Mouse (Mus musculus): ENCODE data around the gene Rapgefl1. TPM values are rescaled to one million over a fixed set of nuclear protein-coding genes. Genes with fewer than 3 reads are reported as not detected.

The Rapgefl1 gene
- polyA plus RNA-seq, 1 experiment from 2014 or later = 1.1 TPM

Other genes with a start within 250 kb of the Rapgefl1 start
- gene Ormdl3, start 249.4 kb upstream of the Rapgefl1 start, polyA plus RNA-seq (2015; fragmentation: Nextera tagmentation; extraction: Ambion mirVana) = 50.5 and 55.2 TPM in 2 replicates
- not detected in 2 replicates for gene Lrrc3c, start 238.5 kb upstream of the Rapgefl1 start, polyA plus RNA-seq (2015; fragmentation: Nextera tagmentation; extraction: Ambion mirVana)
- 0.99 and 1.0 TPM in 2 replicates for gene Gm12355, start 211.1 kb upstream of the Rapgefl1 start, polyA plus RNA-seq (2015; fragmentation: Nextera tagmentation; extraction: Ambion mirVana)
- gene Gsdma3, start 210.4 kb upstream of the Rapgefl1 start, polyA plus RNA-seq (2015; fragmentation: Nextera tagmentation; extraction: Ambion mirVana) = not detected in 2 replicates
- gene Gsdma2, start 190.0 kb upstream of the Rapgefl1 start, polyA plus RNA-seq (2015; fragmentation: Nextera tagmentation; extraction: Ambion mirVana) = 0.20 and 0.21 TPM in 2 replicates
- 0.10 TPM in 1 of 2 replicates, not detected in the other for gene Gsdma, start 172.4 kb upstream of the Rapgefl1 start, polyA plus RNA-seq (2015; fragmentation: Nextera tagmentation; extraction: Ambion mirVana)
- gene Psmd3, start 154.2 kb upstream of the Rapgefl1 start, polyA plus RNA-seq (2015; fragmentation: Nextera tagmentation; extraction: Ambion mirVana) = 195 and 202 TPM in 2 replicates
- gene Csf3, start 135.5 kb upstream of the Rapgefl1 start, polyA plus RNA-seq (2015; fragmentation: Nextera tagmentation; extraction: Ambion mirVana) = not detected in 2 replicates
- 39.6 and 42.5 TPM in 2 replicates for gene Med24, start 107.3 kb upstream of the Rapgefl1 start, polyA plus RNA-seq (2015; fragmentation: Nextera tagmentation; extraction: Ambion mirVana)
- gene Thra, start 96.1 kb upstream of the Rapgefl1 start, polyA plus RNA-seq (2015; fragmentation: Nextera tagmentation; extraction: Ambion mirVana) = 42.7 and 45.5 TPM in 2 replicates
- gene Nr1d1, start 61.5 kb upstream of the Rapgefl1 start, polyA plus RNA-seq (2015; fragmentation: Nextera tagmentation; extraction: Ambion mirVana) = 2.6 and 2.7 TPM in 2 replicates
- gene Msl1, start 41.3 kb upstream of the Rapgefl1 start, polyA plus RNA-seq (2015; fragmentation: Nextera tagmentation; extraction: Ambion mirVana) = 18.9 and 19.7 TPM in 2 replicates
- 28.2 and 29.8 TPM in 2 replicates for gene Casc3, start 31.9 kb upstream of the Rapgefl1 start, polyA plus RNA-seq (2015; fragmentation: Nextera tagmentation; extraction: Ambion mirVana)
- 3.7 and 4.2 TPM in 2 replicates for gene Wipf2, start 26.9 kb downstream of the Rapgefl1 start, polyA plus RNA-seq (2015; fragmentation: Nextera tagmentation; extraction: Ambion mirVana)
- 24.0 and 26.7 TPM in 2 replicates for gene Cdc6, start 71.0 kb downstream of the Rapgefl1 start, polyA plus RNA-seq (2015; fragmentation: Nextera tagmentation; extraction: Ambion mirVana)
- gene Rara, start 91.0 kb downstream of the Rapgefl1 start, polyA plus RNA-seq (2015; fragmentation: Nextera tagmentation; extraction: Ambion mirVana) = 30.7 and 31.5 TPM in 2 replicates
- gene Gjd3, start 146.2 kb downstream of the Rapgefl1 start, polyA plus RNA-seq (2015; fragmentation: Nextera tagmentation; extraction: Ambion mirVana) = 0.20 and 0.35 TPM in 2 replicates
- 183 and 194 TPM in 2 replicates for gene Top2a, start 187.4 kb downstream of the Rapgefl1 start, polyA plus RNA-seq (2015; fragmentation: Nextera tagmentation; extraction: Ambion mirVana)
- 426 and 441 TPM in 2 replicates for gene Igfbp4, start 204.5 kb downstream of the Rapgefl1 start, polyA plus RNA-seq (2015; fragmentation: Nextera tagmentation; extraction: Ambion mirVana)